9 mouse cellular contexts compared by ENCODE assay signal in genomic region chr13:101690167-101690566, GRCm38 (mm10).
A peak's percentile ranks its signal among the peaks of the same experiment; 100 is the strongest.
DNase-seq lines count a peak whose midpoint lies in the region; ATAC-seq and TF ChIP-seq lines count a peak whose summit lies in the region.
"Had no signal": no experiment of that assay in that cellular context is flagged by ENCODE, and none has a peak within 500 bp of the region (broad histone marks: within the 10 kb centered on the region; RNA-seq: fewer than 3 reads in every experiment).

No protein-coding gene starts in this region.

- no peak for TF ChIP-seq CTCF in liver, embryonic 14.5 days (IDR thresholded peaks at IDR 0.05; ENCODE audit: low read depth)

- TF ChIP-seq EP300 in liver, embryonic 14.5 days (IDR thresholded peaks at IDR 0.05; ENCODE audit: low read depth), result no peak

- DNase-seq in hindbrain, embryonic 10.5 days (ENCODE audit: low spot score), result no peak
- peak; percentile 24 to 46 for DNase-seq in adrenal gland, postnatal 36 days
- DNase-seq in liver, embryonic 14.5 days (ENCODE audit: low read depth in 3 of 3, low spot score in 3 of 3), result no peak
- DNase-seq in layer of hippocampus, adult 9-10 months (ENCODE audit: low spot score), result no peak
- no peak for DNase-seq in left cerebral cortex, adult 9 months (ENCODE audit: low spot score in 2 of 2)
- DNase-seq in layer of hippocampus, adult 8-10 months (ENCODE audit: low spot score in 2 of 2), result no peak

- H3K9me3 ChIP-seq in hindbrain, embryonic 12.5 days (replicated peaks), result no peaks in the 10 kb centered on the region
- no peaks in the 10 kb centered on the region for H3K9me3 ChIP-seq in hindbrain, embryonic 10.5 days
- H3K9me3 ChIP-seq in liver, embryonic 14.5 days (ENCODE audit: control insufficient read depth, low read length), result no peaks in the 10 kb centered on the region

- peaks cover 32% of the 10 kb centered on the region for H3K36me3 ChIP-seq in hindbrain, embryonic 12.5 days
- H3K36me3 ChIP-seq in hindbrain, embryonic 10.5 days, result peaks cover 38% of the 10 kb centered on the region
- H3K36me3 ChIP-seq in liver, embryonic 14.5 days (replicated peaks; ENCODE audit: control insufficient read depth, insufficient read depth, low read depth), result peaks cover 48% of the 10 kb centered on the region

- 81% methylated on average over 6 of the region's 6 CpGs for WGBS in hindbrain, embryonic 12.5 days
- WGBS in hindbrain, embryonic 10.5 days, result 91% methylated on average over 6 of the region's 6 CpGs
- 79% methylated on average over 6 of the region's 6 CpGs for WGBS in liver, embryonic 14.5 days (ENCODE audit: insufficient replicate concordance)

- no peak overlapping the region for H3K9ac ChIP-seq in hindbrain, embryonic 12.5 days
- peak overlapping the region; percentile 93 for H3K9ac ChIP-seq in liver, embryonic 14.5 days (replicated peaks)

- peaks cover 35% of the 10 kb centered on the region for H3K4me1 ChIP-seq in hindbrain, embryonic 12.5 days
- peaks cover 41% of the 10 kb centered on the region for H3K4me1 ChIP-seq in hindbrain, embryonic 10.5 days (replicated peaks)
- peaks cover 21 to 31% of the 10 kb centered on the region in 2 experiments for H3K4me1 ChIP-seq in liver, embryonic 14.5 days (replicated peaks; ENCODE audit: control insufficient read depth in 2 of 2, insufficient read depth in 2 of 2, low read length in 1 of 2)

- H3K4me3 ChIP-seq in hindbrain, embryonic 12.5 days, result no peak overlapping the region
- no peak overlapping the region for H3K4me3 ChIP-seq in hindbrain, embryonic 10.5 days
- peak overlapping the region; percentile 49 to 84 for H3K4me3 ChIP-seq in liver, embryonic 14.5 days (ENCODE audit: insufficient read depth in 1 of 2, low read depth in 2 of 2, low read length in 2 of 2)

- no peaks in the 10 kb centered on the region for H3K27me3 ChIP-seq in hindbrain, embryonic 12.5 days
- peaks cover 2% of the 10 kb centered on the region; the same call in 1 of the 2 replicates for H3K27me3 ChIP-seq in hindbrain, embryonic 10.5 days (ENCODE audit: insufficient read depth, poor library complexity, severe bottlenecking)
- H3K27me3 ChIP-seq in liver, embryonic 14.5 days (ENCODE audit: control insufficient read depth, insufficient read depth, low read length), result no peaks in the 10 kb centered on the region
- H3K27me3 ChIP-seq: Patski had no signal

- no peak for ATAC-seq in hindbrain, embryonic 12.5 days (ENCODE audit: low FRiP score)
- peak; percentile 5; the same call in 1 of the 2 replicates for ATAC-seq in erythroblast, adult 5-6 weeks (replicated peaks; ENCODE audit: low FRiP score, poor library complexity, severe bottlenecking)
- no peak for ATAC-seq in liver, embryonic 14.5 days (ENCODE audit: insufficient read depth)
- ATAC-seq: Patski had no signal

- peak overlapping the region; percentile 13; the same call in 1 of the 2 replicates for H3K4me2 ChIP-seq in hindbrain, embryonic 12.5 days (replicated peaks)
- H3K4me2 ChIP-seq in liver, embryonic 14.5 days (ENCODE audit: low read depth), result peak overlapping the region; percentile 92

- H3K27ac ChIP-seq in hindbrain, embryonic 12.5 days, result no peak overlapping the region
- no peak overlapping the region for H3K27ac ChIP-seq in hindbrain, embryonic 10.5 days
- no peak overlapping the region for H3K27ac ChIP-seq in liver, embryonic 14.5 days

Comparison
In these comparisons a context has a peak if more than half of its experiments do, and no peak if none do; other contexts are left out.
1. H3K4me3 ChIP-seq: peak in liver, embryonic 14.5 days (2 of 2); none in hindbrain, embryonic 12.5 days (single experiment) and hindbrain, embryonic 10.5 days (single experiment).
2. DNase-seq: peak in adrenal gland, postnatal 36 days (2 of 2); none in hindbrain, embryonic 10.5 days (single experiment), liver, embryonic 14.5 days (0 of 3), layer of hippocampus, adult 9-10 months (single experiment), left cerebral cortex, adult 9 months (0 of 2) and layer of hippocampus, adult 8-10 months (0 of 2).